Mouse (Mus musculus) heart, postnatal 14 days (tissue): ENCODE measurements around the gene Serpina1f. TPM values are rescaled to one million over a fixed set of nuclear protein-coding genes. Genes with fewer than 3 reads are reported as not detected.
A peak's percentile ranks its signal among the peaks of the same experiment; 100 is the strongest.
"Not testable (repeated sequence)": the region's sequence is repeated elsewhere in the genome, so short reads cannot be mapped to it uniquely, and the experiment has no call there.

Experiments
- DNase-seq, 2 experiments: peaks; one replicate each; pipeline ENCODE4 v3.0.0; 2021 to 2022
- intact Hi-C: fragments of 180-260 bp; cut with DNase I; formaldehyde crosslinking; loops from one replicate; pipeline ENCODE4 v1.15.1; 2025
- long read RNA-seq, 2 experiments: library from polyadenylated mRNA; stranded (forward); transcript quantifications; one replicate each; pipeline ENCODE4 v2.0.0; 2021
- total RNA-seq, 2 experiments: library from RNA; stranded (reverse); gene quantifications; 2 replicates each; pipeline ENCODE4 v1.2.3; 2021

Serpina1f gene
- total RNA-seq = not detected
- long read RNA-seq, experiment 1 = 0 reads
- long read RNA-seq, experiment 2 = 0 reads

- DNase-seq = no peak
- intact Hi-C loops = no loop called here
Observed at GRCm38 (mm10) chr12:103695429-103695828, at the start of gene Serpina1f. TSS of gene Serpina1f (minus strand) at chr12:103695529.

GRCm38 (mm10) chr12:103737791-103738580, 42.7 kb upstream of the Serpina1f start:
- intact Hi-C loops, DNase-seq: not testable (repeated sequence)

GRCm38 (mm10) chr12:103735566-103735965, 40.2 kb upstream of the Serpina1f start:
- intact Hi-C loops, DNase-seq: not testable (repeated sequence)

- intact Hi-C loops, DNase-seq: not testable (repeated sequence)
Observed at GRCm38 (mm10) chr12:103735101-103735500, 39.8 kb upstream of the Serpina1f start.

- intact Hi-C loops = no loop called here
- DNase-seq = no peak
Observed at GRCm38 (mm10) chr12:103711537-103711936, 16.2 kb upstream of the Serpina1f start.

- no peak for DNase-seq
- intact Hi-C loops = no loop called here
Observed at GRCm38 (mm10) chr12:103710405-103710804, 15.1 kb upstream of the Serpina1f start.

- intact Hi-C loops = loop anchor here (5.0 kb wide), 1 partner anchor 159 kb away; no protein-coding TSS in a partner anchor
Observed at GRCm38 (mm10) chr12:103706113-103706512, 10.8 kb upstream of the Serpina1f start.

GRCm38 (mm10) chr12:103705547-103705946, 10.2 kb upstream of the Serpina1f start:
- DNase-seq = no peak
- intact Hi-C loops = loop anchor here (5.0 kb wide), 1 partner anchor 158 kb away; no protein-coding TSS in a partner anchor

More at GRCm38 (mm10) chr12:103706113-103706512, 10.8 kb upstream of the Serpina1f start:
- no peak for DNase-seq

GRCm38 (mm10) chr12:103700144-103700750, 4.9 kb upstream of the Serpina1f start:
- intact Hi-C loops = no loop called here

GRCm38 (mm10) chr12:103688221-103688814, 7.0 kb downstream of the Serpina1f start:
- DNase-seq = no peak
- intact Hi-C loops = no loop called here

More at GRCm38 (mm10) chr12:103700144-103700750, 4.9 kb upstream of the Serpina1f start:
- DNase-seq = no peak

GRCm38 (mm10) chr12:103687021-103687420, 8.3 kb downstream of the Serpina1f start:
- intact Hi-C loops = no loop called here
- DNase-seq = no peak

GRCm38 (mm10) chr12:103686050-103686449, 9.3 kb downstream of the Serpina1f start:
- no peak for DNase-seq
- intact Hi-C loops = no loop called here

- DNase-seq = no peak
- intact Hi-C loops = no loop called here
Observed at GRCm38 (mm10) chr12:103685386-103685785, 9.9 kb downstream of the Serpina1f start.

GRCm38 (mm10) chr12:103683775-103684174, 11.6 kb downstream of the Serpina1f start:
- DNase-seq = no peak

GRCm38 (mm10) chr12:103681739-103682138, 13.6 kb downstream of the Serpina1f start:
- intact Hi-C loops = no loop called here
- DNase-seq = no peak

More at GRCm38 (mm10) chr12:103683775-103684174, 11.6 kb downstream of the Serpina1f start:
- intact Hi-C loops = no loop called here

- no peak for DNase-seq
- intact Hi-C loops = no loop called here
Observed at GRCm38 (mm10) chr12:103681169-103681568, 14.2 kb downstream of the Serpina1f start.

GRCm38 (mm10) chr12:103679853-103680252, 15.5 kb downstream of the Serpina1f start:
- intact Hi-C loops, DNase-seq: not testable (repeated sequence)

GRCm38 (mm10) chr12:103676039-103676438, 19.3 kb downstream of the Serpina1f start, which contains the start of gene Serpina16:
TSS of gene Serpina16 (minus strand) at chr12:103676139.
- intact Hi-C loops = no loop called here

GRCm38 (mm10) chr12:103673179-103673578, 22.1 kb downstream of the Serpina1f start:
- intact Hi-C loops = no loop called here
- DNase-seq = peak; percentile 49 to 71

More at GRCm38 (mm10) chr12:103676039-103676438, 19.3 kb downstream of the Serpina1f start, which contains the start of gene Serpina16:
- DNase-seq = no peak

- intact Hi-C loops = no loop called here
Observed at GRCm38 (mm10) chr12:103671483-103671882, 23.8 kb downstream of the Serpina1f start.

GRCm38 (mm10) chr12:103670964-103671363, 24.4 kb downstream of the Serpina1f start:
- DNase-seq = no peak
- intact Hi-C loops = no loop called here

More at GRCm38 (mm10) chr12:103671483-103671882, 23.8 kb downstream of the Serpina1f start:
- no peak for DNase-seq
